Mouse (Mus musculus) gastrocnemius, postnatal 14 days (tissue): ENCODE results near the gene Iglon5. TPM values are rescaled to one million over a fixed set of nuclear protein-coding genes. Genes with fewer than 3 reads are reported as not detected.
A peak's percentile ranks its signal among the peaks of the same experiment; 100 is the strongest.

Experiments used
- DNase-seq: peaks from one replicate; pipeline ENCODE4 v3.0.0; 2021; ENCODE audit warnings: mixed read lengths
- intact Hi-C: fragments of 180-260 bp; cut with DNase I; formaldehyde crosslinking; loops from one replicate; pipeline ENCODE4 v1.15.1; 2025; ENCODE audit warnings: low total_unique reads
- total RNA-seq, 2 experiments: library from RNA; stranded (reverse); gene quantifications; 2 replicates each; pipeline ENCODE4 v1.2.3; 2021

The Iglon5 gene
- total RNA-seq, 2 experiments from 2014 or later: 0.27 to 0.70 TPM

DNA sequence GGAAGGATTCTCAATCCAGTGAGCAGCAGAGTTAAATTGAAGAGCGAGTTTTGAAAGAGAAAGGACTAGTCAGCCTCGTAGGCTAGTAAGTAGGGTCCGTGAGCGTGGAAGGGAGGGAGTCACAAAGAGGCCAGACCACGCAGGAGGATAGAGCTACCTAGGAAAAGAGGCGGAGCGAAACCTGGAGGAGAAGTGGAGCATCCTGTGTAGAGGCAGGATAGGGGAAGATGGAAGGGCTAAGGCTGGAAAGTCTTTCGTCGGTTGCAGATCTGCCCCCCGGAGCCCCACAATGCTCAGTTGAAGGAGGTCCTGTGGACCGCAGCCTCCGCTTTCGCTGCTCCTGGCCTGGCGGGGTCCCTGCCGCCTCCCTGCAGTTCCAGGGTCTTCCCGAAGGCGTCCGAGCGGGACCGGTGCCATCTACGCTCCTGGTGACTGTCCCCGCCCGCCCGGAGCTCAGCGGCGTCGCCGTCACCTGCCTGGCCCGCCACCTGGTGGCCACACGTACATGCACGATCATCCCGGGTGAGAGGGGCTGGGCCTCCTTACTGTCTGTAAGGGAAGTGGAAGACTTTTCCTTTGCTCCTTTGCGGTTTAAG is 23.7 kb downstream of the Iglon5 start:
- peak; percentile 88 for DNase-seq
- intact Hi-C loops: no loop called here

DNA sequence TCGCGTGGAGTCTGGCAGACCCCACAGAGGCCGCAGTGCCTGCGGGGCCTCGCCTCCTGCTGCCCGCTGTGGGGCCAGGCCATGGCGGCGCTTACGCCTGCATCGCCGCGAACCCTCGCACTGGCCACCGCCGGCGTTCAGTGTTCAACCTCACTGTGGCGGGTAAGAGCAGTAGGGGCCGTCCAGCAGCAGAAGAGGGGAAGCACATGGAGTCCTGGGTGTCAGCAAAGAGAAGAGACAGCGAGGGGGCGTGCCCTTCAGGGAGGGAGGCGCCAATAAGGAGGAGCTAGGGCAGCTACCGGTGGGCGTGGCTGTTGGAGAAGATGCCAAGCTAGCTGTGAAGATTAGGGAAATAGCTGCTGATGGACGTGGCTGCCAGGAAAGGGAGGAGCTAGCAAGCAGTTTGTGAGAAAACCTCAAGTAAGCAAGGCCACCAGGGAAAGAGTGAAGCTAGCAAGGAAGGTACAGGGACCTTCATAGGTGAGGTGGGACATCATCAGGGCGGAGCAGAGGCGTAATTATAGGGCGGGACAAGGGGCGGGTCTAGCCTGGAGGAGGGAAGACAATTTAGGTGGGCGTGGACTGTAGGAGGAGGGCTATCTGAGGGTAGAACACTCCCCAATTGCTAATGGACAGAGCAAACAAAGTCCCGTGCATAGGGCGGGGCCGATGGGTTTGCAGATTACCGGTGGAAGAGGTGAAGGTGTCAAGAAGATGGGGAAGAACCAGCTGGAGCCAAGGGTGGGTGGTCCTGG is 24.4 kb downstream of the Iglon5 start:
- peak; percentile 88 for DNase-seq
- intact Hi-C loops: no loop called here

DNA sequence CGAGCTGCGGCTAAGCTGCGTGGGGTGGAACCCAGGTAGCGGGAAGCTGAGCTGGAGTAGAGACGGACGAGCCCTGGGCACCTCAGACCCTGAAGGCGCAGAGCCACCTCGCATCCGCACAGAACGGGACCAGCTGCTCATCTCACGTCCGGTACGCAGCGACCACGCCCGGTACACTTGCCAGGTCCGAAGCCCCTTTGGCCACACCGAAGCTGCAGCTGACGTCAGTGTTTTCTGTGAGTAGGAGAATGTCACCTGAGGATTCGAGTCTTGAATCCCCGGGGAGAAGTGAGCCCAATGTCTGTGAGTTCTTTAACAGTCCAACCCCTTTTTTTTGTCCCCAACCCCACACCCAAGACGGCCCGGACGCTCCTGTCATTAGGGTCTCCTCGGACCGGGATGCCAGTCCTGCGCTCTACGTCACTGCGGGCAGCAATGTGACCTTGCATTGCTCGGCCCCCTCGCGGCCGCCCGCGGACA is 25.0 kb downstream of the Iglon5 start:
- intact Hi-C loops: loop anchor here (5.0 kb wide), 1 partner anchor 38 kb away; the partner anchor contains the start of gene Lim2
- DNase-seq: no peak

DNA sequence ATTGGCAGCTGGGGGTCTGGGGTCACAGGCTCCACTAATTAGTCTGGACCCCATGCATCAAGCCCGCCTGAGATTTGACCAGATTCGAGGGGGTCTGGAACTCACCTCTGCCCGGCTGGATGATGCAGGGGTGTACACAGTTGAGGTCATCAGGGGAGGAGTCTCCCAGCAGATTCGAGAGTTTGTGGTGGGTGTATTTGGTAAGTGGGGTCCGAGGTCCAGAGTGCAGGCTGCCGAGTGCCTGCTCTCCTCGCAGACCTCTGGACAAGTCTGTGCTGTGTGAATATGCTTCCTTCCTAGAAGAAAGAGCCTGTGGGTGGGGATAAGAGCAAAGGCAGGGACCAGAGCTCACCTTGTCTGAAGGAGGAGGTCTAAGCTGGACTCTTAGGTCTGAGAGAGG is 25.9 kb downstream of the Iglon5 start:
- DNase-seq: no peak
- intact Hi-C loops: loop anchor here (5.0 kb wide), 1 partner anchor 37 kb away; the partner anchor contains the start of gene Lim2

DNA sequence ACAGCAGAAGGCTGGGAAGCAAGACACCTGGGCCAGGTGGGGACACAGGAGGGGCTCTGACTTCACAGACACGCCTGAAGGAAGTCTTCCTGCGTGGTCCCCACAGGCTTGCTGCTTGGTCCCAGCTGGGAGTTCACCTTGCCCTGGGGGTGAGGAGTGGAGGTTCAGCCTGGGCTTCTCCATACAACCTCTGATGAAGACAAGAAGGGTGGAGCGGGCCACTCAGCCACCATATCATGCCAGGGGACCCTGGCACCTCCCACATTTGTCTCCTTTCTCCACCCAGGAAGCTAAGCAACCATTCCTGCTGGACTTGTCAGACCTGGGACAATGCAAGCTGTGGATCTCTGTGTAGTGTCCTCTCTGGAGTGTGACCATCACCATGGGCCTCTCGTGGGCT is 27.0 kb downstream of the Iglon5 start, which contains the start of gene Vsig10l:
Gene Vsig10l, plus strand, starts transcription at position 301 of the 400 bp plus-strand sequence.
- intact Hi-C loops: loop anchor here (5.0 kb wide), 1 partner anchor 36 kb away; the partner anchor contains the start of gene Lim2

DNA sequence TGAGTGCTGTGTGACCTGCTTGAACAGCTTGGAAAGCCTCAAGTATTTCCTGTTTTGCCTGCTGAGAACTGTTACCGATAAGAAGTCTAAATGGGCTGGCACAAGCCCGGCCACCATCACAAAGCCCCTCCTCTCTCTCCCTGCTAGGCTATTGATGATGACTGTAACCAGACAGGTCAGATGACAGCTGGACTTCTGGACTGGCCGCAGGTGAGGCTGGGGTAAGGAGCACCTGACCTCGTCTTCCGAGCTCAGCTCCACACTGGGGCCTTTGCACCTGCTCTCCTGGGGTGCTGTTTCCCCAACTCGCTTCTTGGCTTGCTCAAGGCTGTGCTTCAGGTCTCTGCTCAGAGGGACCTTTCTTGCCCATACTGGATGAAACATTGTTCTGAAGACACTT is 35.5 kb downstream of the Iglon5 start:
- intact Hi-C loops: no loop called here
- DNase-seq: no peak

More for the DNA sequence above, 27.0 kb downstream of the Iglon5 start, which contains the start of gene Vsig10l:
- no peak for DNase-seq

DNA sequence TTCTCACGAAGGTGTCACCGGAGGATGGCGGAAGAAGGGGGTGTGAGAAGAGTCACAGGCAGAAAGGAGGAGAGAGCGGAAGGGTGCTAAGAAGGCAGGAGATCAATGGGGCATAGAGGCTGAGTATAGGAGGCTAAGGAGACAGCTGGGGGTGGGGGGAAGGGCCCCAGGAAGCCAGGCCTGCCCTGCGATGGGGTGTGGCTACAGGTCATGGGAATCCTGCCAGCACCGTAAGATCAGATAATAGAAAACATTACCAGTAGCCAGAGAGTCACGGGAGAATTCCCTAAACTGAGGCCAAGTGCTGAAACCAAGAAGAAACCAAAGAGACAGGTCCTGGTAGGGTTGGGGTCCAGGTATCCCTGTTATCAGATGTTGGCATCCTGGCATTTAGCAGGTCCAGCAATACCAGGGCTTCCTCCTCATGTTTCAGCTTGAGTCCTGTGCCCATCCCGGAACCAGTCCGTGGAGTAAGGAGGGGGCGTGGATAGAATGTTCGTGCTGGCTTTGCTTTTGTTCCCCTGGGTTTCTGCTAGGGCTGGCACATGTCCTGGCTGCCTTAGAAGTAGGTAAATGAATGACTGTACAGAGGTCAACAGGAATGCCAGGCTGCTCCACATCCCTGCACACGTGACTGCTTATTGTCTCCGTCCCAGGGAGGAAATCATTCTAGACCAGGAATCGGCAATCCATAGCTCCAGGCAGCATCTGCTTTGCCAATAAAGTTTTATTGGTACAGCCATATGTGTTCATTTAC is 36.1 kb downstream of the Iglon5 start:
- intact Hi-C loops: no loop called here
- no peak for DNase-seq

DNA sequence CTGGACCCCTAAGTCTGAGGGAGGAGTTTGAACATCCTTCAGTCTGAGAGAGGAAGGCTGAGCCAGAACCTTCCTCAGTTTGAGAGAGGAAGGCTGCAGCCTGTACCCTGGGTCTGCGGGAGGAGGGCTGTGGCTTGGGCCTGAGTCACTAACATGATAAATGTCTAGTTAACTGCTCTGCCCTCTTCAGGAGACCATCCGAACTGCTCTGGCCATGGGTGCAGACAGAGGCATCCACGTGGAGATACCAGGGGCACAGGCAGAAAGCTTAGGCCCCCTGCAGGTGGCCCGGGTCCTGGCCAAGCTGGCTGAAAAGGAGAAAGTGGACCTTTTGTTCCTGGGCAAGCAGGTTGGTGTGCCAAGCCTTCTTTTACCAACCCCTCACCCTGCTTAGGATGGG is 37.3 kb downstream of the Iglon5 start:
- DNase-seq: no peak
- intact Hi-C loops: no loop called here

DNA sequence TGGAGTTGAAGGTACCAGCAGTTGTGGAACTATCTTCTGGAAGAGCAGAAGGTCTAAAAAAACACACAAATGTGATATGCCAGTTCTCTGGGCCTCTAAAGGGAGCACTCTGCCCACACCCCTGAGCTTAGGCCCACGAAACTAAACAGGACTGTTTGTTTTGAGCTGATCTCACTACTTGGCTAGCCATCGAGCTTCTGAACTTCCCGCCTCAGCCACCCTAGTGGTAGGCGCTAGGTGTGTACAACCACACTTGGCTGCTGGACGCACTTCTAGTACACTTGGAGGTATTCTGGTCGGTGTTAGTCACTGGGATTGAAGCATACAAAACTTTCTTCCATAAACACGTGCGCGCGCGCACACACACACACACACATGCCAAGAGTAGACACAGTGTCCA is 38.1 kb downstream of the Iglon5 start:
- intact Hi-C loops: no loop called here
- DNase-seq: no peak

DNA sequence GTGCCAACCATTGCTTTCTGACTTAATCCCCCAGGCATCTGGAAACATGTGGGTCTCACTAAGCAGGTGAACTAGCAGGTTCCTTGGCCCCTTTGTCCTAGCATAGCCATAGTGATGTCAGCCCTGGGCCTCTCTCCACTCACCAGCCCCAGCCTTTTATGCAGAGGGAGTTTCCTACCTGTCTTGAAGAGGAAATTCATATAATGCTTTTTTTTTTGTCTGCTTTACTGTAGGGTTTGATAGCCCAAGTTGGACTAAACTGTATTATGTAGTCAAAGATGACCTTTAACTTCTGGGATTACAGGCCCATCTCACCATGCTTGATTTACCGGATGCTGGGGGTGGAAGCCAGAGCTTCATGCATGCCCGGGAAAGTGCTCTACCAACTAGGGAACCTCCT is 40.1 kb downstream of the Iglon5 start:
- intact Hi-C loops: no loop called here

DNA sequence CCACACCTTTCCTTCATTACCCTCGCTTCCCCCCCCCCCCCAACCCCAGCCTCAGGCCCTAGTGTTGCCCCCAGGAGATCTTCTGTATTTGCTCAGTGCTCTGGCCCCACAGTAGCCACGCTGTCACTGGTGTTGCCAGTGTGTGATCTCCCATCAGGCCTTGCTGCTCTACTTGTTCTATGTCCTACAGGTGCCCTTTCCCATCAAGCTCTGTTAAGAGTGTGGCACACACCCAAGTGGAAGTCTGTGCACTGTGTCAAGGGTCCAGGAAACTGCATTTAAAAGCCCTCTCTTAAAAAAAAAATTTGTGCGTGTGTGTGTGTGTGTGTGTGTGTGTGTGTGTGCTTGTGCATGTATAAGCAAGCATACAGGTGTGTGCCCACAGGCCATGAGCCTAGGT is 41.6 kb downstream of the Iglon5 start:
- no peak for DNase-seq
- intact Hi-C loops: no loop called here

More for the DNA sequence above, 40.1 kb downstream of the Iglon5 start:
- no peak for DNase-seq

DNA sequence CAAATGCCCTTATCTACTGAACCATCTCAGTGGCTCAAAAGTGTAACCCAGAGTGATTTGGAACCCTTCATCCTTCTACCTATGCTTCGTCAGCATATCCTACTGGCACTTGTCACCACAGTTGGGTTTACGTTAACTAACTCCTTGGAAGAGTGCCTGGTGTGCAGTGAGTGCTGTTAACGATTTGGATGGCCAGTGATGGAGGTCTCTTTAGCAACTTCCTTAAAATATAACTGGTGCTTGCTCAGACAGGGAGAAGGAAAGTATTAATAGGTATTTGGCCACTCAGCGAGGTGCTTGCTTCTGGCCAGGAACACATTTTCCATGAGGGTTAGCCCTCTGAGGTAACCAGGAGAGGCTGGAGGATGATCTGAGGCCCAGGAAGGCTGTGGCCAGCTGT is 42.1 kb downstream of the Iglon5 start:
- no peak for DNase-seq
- intact Hi-C loops: no loop called here

DNA sequence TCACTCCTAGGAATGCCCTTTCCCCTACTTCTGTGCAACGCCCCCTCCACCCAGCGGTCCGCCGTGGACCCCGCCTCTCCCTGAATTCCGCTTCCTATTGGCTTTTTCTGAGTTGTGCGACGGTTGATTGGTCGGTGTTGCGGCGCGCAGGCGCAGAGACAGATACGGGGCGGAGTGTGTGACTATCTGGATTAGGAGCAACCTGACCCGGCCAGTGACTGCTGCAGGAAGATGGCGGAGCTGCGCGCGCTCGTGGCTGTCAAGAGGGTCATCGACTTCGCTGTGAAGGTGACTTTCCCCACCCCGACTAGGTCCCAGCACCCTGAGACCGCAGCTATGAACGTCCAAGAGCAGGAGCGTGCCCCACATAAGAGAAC is 46.0 kb downstream of the Iglon5 start, which contains the start of the genes Etfb and Gm45233:
Gene Etfb, plus strand, starts transcription at position 167 of the 377 bp plus-strand sequence.
Gene Gm45233, plus strand, starts transcription at position 212 of the 377 bp plus-strand sequence.
- DNase-seq: peak; percentile 94
- intact Hi-C loops: no loop called here

DNA sequence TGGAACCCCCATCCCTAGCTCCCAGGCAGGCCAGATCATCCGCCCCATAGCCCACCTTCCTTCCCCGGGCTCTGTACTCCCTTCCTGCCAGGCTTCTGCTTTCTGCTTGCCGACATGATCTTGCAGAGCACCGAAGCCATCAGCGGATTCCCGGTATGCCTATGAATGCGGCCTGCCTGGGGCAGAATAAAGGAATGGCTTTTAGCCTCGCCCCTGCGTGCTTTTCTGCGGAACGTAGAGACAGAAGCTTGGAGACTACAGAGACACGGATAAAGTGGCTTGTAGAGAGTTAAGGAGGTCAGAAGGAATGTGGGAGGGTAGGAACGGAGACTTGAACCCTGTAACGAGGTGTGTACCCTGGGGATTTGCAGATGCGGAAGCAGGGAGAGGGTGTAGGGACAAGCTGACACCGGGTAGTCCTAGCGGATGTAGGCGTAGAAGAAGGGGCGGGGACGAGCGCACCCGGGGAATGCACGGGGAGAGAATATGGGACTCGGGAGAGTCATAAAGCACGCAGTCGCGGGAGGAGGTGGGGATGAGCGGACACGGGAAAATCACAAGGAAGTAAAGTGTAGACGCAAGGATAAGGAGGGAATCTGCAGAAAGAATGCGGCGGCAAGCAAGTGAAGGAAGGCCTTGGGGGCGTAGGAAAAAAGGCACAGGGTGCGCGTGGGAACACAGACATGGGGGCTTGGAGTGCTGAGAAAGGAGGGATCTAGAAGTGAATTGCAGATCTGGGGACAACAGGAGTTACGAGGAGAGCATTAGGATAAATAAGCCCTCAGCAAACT is 46.6 kb downstream of the Iglon5 start:
- intact Hi-C loops: no loop called here
- peak; percentile 80 for DNase-seq

DNA sequence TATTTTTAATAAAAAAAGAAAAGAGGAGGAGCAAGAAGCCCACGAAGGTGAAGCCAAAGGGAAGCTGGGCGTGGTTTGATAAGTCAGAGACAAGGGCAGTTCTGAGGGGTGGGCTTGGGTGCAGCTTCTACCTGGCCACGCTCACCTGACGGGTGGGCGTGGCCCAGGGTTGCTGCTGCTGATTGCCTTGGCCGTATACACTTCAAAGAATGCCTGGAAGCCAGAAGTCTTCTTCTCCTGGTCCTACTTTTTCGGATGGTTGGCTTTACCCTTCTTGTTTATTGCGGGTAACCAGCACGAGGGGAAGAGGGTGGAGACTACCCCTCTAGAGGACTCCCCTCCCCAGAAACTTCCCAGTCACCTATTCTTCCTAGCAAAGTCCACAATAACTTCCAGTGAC is 47.2 kb downstream of the Iglon5 start:
- no peak for DNase-seq
- intact Hi-C loops: no loop called here

DNA sequence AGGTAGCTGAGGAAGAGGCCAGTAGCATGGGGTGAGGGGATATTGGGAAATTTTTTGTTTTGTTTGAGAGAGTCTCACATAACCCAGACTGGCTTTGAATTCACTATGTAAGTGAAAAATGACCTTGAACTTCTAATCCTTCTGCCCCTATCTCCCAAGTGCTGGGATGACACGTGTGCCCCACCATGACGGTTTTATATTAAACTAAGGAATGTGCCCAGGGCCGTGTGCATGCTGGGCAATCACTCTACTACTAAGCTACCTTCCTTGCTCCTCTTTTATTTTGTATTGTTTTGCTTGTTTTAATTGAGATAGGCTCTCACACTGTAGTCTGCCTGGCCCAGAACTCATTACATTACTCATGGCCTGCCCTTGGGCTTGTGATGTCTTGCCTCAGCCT is 48.8 kb downstream of the Iglon5 start:
- no peak for DNase-seq
- intact Hi-C loops: no loop called here

DNA sequence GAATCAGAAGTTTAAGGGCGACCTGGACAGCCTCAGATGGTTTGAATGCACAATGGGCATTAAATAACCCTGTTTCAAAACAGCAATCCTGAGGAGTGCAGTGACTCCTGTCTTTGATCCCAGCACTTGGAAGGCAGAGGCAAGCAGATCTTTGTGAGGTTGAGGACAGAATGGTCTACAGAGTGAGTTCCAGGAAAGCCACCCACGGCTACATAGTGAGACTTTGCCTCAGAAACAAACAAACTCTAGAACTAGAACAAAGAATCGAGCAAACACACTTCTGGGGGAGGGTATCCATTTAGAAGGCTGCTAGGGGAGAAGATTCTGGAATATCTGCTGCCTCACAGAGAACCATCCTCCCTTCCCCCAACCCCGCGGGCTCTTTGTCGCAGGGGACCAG is 49.4 kb downstream of the Iglon5 start, which contains the start of gene Cldnd2:
Gene Cldnd2, plus strand, starts transcription at position 301 of the 400 bp plus-strand sequence.
- DNase-seq: no peak
- intact Hi-C loops: no loop called here

DNA sequence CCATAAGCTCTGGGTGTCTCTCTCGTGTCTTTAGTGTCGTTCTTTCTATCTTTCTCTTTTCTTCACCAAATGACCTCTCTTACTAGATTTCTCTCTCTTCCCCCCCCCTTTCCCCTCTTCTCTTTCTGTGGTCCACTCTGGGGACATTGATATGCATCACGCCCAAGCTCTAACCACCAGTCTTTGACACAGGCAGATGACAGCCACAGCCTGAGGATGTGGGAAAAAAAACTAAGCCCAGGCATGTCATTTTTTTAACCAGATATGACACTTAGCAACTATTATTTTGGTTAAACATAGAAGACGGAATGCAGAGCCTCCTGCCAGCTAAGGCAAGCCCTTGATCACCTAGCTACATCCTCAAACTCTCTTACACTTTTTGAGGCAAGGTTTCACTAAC is 51.3 kb downstream of the Iglon5 start:
- DNase-seq: no peak
- intact Hi-C loops: no loop called here
